Mouse (Mus musculus) layer of hippocampus, adult 18-20 months (tissue): ENCODE measurements around the gene Trim38. TPM values are rescaled to one million over a fixed set of nuclear protein-coding genes. Genes with fewer than 3 reads are reported as not detected.

ENCODE experiments used
- DNase-seq, 2 experiments: peaks; one replicate each; pipeline ENCODE4 v3.0.0; 2022; ENCODE audit warnings: low spot score in 2 of 2
- microRNA-seq, 2 experiments: library from miRNA; unstranded; fragments of <30 nt; microRNA quantifications; one replicate each; pipeline ENCODE4 v1.2.0; 2021
- total RNA-seq, 2 experiments: library from RNA; stranded (reverse); gene quantifications; 2 replicates each; pipeline ENCODE4 v1.2.3; 2021

The Trim38 gene
- total RNA-seq, 2 experiments from 2014 or later: not detected

DNA sequence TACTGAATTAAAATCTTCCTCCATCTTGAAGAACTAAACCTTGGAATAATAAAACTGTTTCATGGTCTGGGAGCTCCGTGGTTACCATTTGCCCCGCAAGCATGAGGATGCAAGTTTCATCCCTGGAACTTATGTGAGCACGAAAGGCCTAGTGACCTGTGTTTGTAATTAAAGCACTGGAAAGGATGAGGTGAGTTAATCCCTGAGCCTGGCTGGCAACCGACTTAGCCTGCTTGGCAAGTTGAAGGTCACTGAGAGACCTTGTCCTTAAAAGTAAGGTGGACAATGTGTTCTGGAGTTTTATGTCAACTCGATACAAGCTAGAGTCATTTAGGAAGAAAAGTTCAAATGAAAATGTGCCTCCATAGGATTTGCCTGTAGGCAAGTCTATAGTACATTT, 65.1 kb downstream of the Trim38 start:
- DNase-seq: no peak

DNA sequence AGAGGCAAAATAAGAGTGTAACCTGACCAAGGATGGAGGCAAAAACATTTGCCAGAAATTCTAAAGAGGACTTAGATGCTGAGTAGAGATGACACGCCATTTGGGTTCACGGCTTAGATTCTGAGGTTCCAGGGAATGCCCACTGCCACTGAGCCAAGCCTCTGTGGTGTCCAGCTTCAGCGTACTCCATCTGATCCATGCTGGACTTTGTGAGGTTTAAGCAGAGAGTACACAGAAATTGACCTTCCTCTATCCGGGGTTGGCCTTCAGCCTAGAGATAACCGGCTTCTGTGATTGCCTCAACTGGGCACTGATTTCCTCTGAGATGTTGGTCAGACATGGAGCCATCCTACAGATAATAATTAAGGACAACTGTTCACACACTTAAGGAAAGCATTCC, 66.9 kb downstream of the Trim38 start:
- DNase-seq: no peak

DNA sequence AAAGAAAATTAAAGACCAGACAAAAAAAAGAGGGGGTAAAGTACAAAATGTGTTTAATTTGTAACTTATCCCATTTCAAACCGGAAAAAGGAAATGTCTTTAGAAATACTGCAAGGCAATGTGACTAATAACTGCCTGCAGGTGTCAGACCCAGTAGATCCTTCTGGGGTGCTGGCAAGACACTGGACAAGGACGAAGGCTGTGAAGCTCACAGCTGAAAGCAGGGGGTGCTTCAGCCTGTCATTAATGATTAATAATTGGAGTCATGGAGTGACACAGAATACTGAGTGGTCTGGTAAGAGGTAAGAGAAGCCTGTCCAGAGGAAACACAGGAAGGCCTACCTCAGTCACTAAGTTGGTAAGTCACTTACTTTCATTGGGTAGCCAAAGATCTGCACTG, 69.6 kb downstream of the Trim38 start, which contains the start of gene Slc17a3:
TSS of gene Slc17a3 (plus strand) at position 127 of the 400 bp plus-strand sequence.
- DNase-seq: no peak

Small RNA genes within 50 kb of the gene (microRNA-seq; reads per million reads assigned to microRNA genes)
- 0 reads per million in 2 experiments for gene Gm44314
- gene Gm44484: 0 reads per million in 2 experiments

Other genes starting within 250 kb of the Trim38 start
- 100 to 1,000 TPM; 331 to 357 TPM for gene Hist1h4h, start 238.9 kb upstream of the Trim38 start, total RNA-seq
- gene Hist1h2af, start 236.0 kb upstream of the Trim38 start, total RNA-seq: 1 to 10 TPM in 1 of 2 experiments, not detected in 1; 3.0 TPM
- 1 to 10 TPM; 2.1 to 4.9 TPM for gene Hist1h3g, start 234.5 kb upstream of the Trim38 start, total RNA-seq
- gene Hist1h2bh, start 226.5 kb upstream of the Trim38 start, total RNA-seq: under 1 TPM; 0.43 to 0.54 TPM
- 10 to 100 TPM; 15.1 to 16.5 TPM for gene Hist1h3f, start 225.9 kb upstream of the Trim38 start, total RNA-seq
- 100 to 1,000 TPM; 135 to 161 TPM for gene Hist1h4f, start 218.3 kb upstream of the Trim38 start, total RNA-seq
- gene Hist1h1d, start 216.7 kb upstream of the Trim38 start, total RNA-seq: 1 to 10 TPM; 3.1 to 4.0 TPM
- gene Hist1h3e, start 207.5 kb upstream of the Trim38 start, total RNA-seq: 10 to 100 TPM; 39.8 to 44.6 TPM
- 1 to 10 TPM; 3.9 to 8.2 TPM for gene Hist1h2ae, start 198.7 kb upstream of the Trim38 start, total RNA-seq
- 10 to 100 TPM; 58.3 to 66.2 TPM for gene Hist1h2bg, start 198.5 kb upstream of the Trim38 start, total RNA-seq
- 10 to 100 TPM; 24.1 to 24.2 TPM for gene Hist1h2bf, start 195.7 kb upstream of the Trim38 start, total RNA-seq
- gene Hist1h2ad, start 195.5 kb upstream of the Trim38 start, total RNA-seq: 1 to 10 TPM; 3.8 to 7.1 TPM
- gene Hist1h3d, start 194.2 kb upstream of the Trim38 start, total RNA-seq: 10 to 100 TPM; 11.8 to 13.6 TPM
- gene Hist1h4d, start 188.3 kb upstream of the Trim38 start, total RNA-seq: 100 to 1,000 TPM; 152 to 153 TPM
- 10 to 100 TPM; 10.2 to 11.3 TPM for gene Hist1h2be, start 148.8 kb upstream of the Trim38 start, total RNA-seq
- gene Hist1h1e, start 147.4 kb upstream of the Trim38 start, total RNA-seq: 10 to 100 TPM; 41.8 to 45.0 TPM
- gene Hist1h2ac, start 86.0 kb upstream of the Trim38 start, total RNA-seq: 1 to 10 TPM; 2.3 to 3.4 TPM
- 10 to 100 TPM; 53.5 to 63.1 TPM for gene Hist1h2bc, start 85.7 kb upstream of the Trim38 start, total RNA-seq
- not detected for gene Hist1h1t, start 74.1 kb upstream of the Trim38 start, total RNA-seq
- 100 to 1,000 TPM; 104 to 112 TPM for gene Hist1h4c, start 71.5 kb upstream of the Trim38 start, total RNA-seq
- 1 to 10 TPM; 4.1 to 4.2 TPM for gene Hfe, start 59.1 kb upstream of the Trim38 start, total RNA-seq
- 10 to 100 TPM; 47.0 to 47.3 TPM for gene Hist1h1c, start 31.1 kb upstream of the Trim38 start, total RNA-seq
- gene Hist1h3c, start 24.3 kb upstream of the Trim38 start, total RNA-seq: under 1 TPM; 0.62 to 0.63 TPM
- 10 to 100 TPM; 15.7 to 19.5 TPM for gene Hist1h2bb, start 23.2 kb upstream of the Trim38 start, total RNA-seq
- 10 to 100 TPM; 28.1 to 35.2 TPM for gene Hist1h2ab, start 18.8 kb upstream of the Trim38 start, total RNA-seq
- gene Hist1h3b, start 17.6 kb upstream of the Trim38 start, total RNA-seq: 1 to 10 TPM; 7.6 to 9.4 TPM
- 10 to 100 TPM; 73.0 to 74.7 TPM for gene Hist1h4b, start 12.9 kb upstream of the Trim38 start, total RNA-seq
- 10 to 100 TPM; 42.9 to 49.4 TPM for gene Hist1h4a, start 8.7 kb upstream of the Trim38 start, total RNA-seq
- 10 to 100 TPM; 27.5 to 33.9 TPM for gene Hist1h3a, start 7.5 kb upstream of the Trim38 start, total RNA-seq
- gene Hist1h1a, start 6.2 kb upstream of the Trim38 start, total RNA-seq: 10 to 100 TPM; 15.7 to 16.5 TPM
- not detected for gene Slc17a2, start 37.1 kb downstream of the Trim38 start, total RNA-seq
- gene Slc17a3, start 69.5 kb downstream of the Trim38 start, total RNA-seq: not detected
- gene Slc17a1, start 97.8 kb downstream of the Trim38 start, total RNA-seq: not detected
- gene Slc17a4, start 145.1 kb downstream of the Trim38 start, total RNA-seq: not detected
- gene Hist1h2ba, start 164.2 kb downstream of the Trim38 start, total RNA-seq: not detected
- gene Hist1h2aa, start 164.5 kb downstream of the Trim38 start, total RNA-seq: not detected
- gene Scgn, start 221.3 kb downstream of the Trim38 start, total RNA-seq: 1 to 10 TPM; 1.7 to 3.6 TPM